Mouse (Mus musculus) liver, adult 2 months (tissue): ENCODE results near the gene Zfp786.

ENCODE experiments used
- CTCF ChIP-seq: fragments of 200-500 bp; IDR thresholded peaks from 2 replicates; pipeline ENCODE4 v1.5.1; 2011; ENCODE audit warnings: low read depth, low read length, control low read depth
- POLR2A ChIP-seq: fragments of 200-500 bp; IDR thresholded peaks from 2 replicates; pipeline ENCODE4 v1.6.1; 2011; ENCODE audit warnings: low read length, control low read depth; ENCODE audit not compliant: insufficient read depth; ENCODE audit errors: extremely low read depth

DNA sequence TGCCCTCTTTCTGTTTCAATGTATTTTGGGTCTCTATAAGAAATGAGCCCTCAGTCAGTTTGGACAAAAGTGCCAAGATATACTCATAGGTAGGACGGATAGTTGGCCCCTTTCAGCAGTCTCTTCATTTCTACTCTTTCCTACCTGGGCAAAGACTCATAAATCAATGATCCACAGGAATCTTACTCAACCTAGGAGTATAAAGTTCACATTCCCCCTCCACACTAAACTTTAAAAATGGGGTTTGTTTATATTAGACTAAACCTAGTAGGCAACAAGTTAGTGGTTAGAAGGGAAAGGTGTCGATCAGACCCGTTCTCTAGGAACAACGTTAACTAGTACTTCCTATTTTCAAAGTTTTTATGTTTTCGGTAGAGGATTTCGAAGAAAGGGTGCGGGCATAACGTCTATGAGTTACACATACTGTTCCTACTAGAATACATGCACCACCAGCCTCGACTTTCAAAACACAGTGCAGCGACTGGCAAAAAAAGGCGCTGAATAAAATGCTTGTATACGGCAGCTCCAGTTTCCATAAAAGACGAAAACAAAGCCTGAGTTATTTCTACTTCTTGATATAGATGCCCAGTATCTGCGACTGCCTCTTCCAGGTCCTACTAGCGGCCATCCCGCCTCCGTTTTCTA, 18.3 kb downstream of the Zfp786 start:
- no peak for TF ChIP-seq POLR2A
- no peak for TF ChIP-seq CTCF
